1 mouse cellular context compared by ENCODE assay signal in genomic region chr15:103359122-103359510, GRCm38 (mm10).
TF ChIP-seq lines count a peak whose summit lies in the region.

No protein-coding gene starts in this region.

TF ChIP-seq in MEL, 35 proteins besides CTCF, POLR2A, EP300 and RAD21 (continued from another document):
- TF ChIP-seq GABPA (IDR thresholded peaks at IDR 0.05; ENCODE audit: low read depth, low read length) (no peak), USF2 (IDR thresholded peaks at IDR 0.05; ENCODE audit: borderline replicate concordance in 1 of 2, insufficient read depth in 1 of 2, low read depth in 1 of 2, low read length in 2 of 2) (no peak)
